Mouse (Mus musculus) heart, adult 11 months (tissue): ENCODE data around the gene Cat.
A peak's percentile ranks its signal among the peaks of the same experiment; 100 is the strongest.

Experiments used
- DNase-seq: peaks from one replicate; pipeline ENCODE4 v3.0.0; 2022

Cat gene

GRCm38 (mm10) chr2:103476657-103477056, 8.3 kb downstream of the Cat start:
- DNase-seq, result peak; percentile 73

GRCm38 (mm10) chr2:103476180-103476579, 8.8 kb downstream of the Cat start:
- DNase-seq, result no peak

GRCm38 (mm10) chr2:103473362-103473761, 11.6 kb downstream of the Cat start:
- peak; percentile 55 for DNase-seq

GRCm38 (mm10) chr2:103466984-103467588, 17.9 kb downstream of the Cat start:
- DNase-seq, result no peak

DNA sequence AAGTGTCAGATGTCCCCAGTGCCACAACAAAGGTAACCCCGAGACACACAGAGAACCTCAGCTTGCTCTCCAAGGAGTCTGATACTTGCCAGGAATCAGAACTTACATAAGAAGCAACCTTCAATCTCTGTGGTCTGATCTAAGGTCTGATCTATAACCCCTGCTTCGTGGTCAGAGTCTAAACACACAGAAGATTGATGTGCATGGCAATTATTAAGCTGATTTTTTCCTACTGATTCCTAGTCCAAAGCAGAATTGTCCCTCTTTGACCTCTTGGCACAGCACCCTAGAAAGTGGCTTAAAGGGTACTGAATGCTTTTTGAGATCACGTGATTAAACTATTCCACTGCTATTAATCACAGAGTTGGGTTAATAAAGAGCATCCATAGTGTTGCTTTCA, 18.7 kb downstream of the Cat start:
- DNase-seq, result no peak

GRCm38 (mm10) chr2:103465429-103465828, 19.5 kb downstream of the Cat start:
- no peak for DNase-seq

DNA sequence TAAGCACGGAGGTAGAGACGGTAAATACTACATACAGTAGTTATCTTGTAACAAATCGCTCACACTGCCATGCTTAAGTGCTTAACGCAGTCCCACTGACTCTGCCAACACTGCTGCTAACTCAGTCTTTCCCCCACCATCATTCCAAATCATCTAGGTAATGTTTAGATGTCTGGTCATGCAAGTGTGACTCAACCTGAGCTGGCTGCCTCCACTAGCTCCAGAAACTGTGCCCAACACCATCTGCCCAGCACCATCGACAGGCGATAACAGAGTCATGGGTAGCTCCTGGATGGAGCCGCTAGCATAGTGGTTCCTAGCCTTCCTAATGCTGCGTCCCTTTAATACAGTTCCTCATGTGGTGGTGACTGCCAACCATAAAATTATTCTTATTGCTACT, 20.4 kb downstream of the Cat start:
- DNase-seq, result no peak

DNA sequence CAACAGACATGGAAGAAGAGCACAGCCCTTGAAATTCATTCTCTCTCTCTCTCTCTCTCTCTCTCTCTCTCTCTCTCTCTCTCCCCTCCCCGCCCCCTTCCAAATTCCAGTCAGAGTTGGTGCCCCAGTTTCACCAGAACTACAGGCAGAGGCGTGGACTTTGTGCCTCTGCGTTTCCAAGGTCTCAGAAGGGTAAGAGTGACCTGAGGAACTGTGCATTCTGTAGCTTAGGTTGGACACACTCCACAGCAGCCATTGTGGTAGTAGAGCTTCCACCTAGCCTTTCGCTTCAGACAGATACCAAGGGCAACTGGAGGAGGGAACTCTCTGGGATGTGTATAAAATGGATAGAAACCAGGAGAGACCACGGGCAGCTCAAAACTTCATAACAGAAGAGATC, 22.2 kb downstream of the Cat start:
- DNase-seq, result no peak

DNA sequence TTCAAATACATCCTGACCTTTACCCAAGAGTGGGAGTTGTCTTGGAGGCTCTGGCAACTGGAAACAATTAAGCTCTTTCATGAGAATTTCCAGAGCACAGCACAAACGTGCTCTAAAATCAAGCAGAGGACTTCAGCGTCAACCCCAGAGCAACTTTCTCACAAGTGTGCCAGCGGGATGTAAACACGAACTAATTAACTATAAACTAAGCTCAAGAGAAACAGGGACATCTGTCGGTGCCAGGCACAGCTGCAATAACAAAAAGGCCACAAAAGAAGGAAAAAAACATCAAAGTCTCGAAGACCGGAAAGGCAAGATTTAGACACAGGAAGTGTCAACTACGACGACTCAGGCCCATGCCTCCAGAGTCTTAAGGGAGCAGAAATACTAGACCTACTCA, 23.2 kb downstream of the Cat start:
- DNase-seq, result no peak

- no peak for DNase-seq
These were observed 23.8 kb downstream of the Cat start for GRCm38 (mm10) chr2:103461210-103461609.

DNA sequence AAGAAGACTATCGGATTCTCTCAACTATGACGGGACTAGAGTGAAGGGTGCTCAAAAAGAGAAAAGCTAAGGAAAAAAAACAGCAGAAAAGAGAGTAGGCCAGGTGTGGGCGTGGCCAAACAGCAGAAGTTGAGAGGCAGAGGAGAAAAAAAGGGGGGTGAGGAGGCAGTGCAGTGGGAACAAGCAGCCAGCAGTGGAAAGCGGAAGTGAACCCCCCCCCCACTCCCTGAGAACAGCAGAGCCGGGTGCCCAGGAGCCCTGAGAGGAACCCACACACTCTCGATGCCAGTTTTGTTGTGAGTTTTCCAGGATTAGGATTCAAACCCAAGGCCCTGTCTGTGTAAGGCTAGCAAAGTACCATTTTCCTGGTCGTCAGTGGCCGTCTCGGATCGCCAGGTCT, 25.9 kb downstream of the Cat start:
- no peak for DNase-seq

DNA sequence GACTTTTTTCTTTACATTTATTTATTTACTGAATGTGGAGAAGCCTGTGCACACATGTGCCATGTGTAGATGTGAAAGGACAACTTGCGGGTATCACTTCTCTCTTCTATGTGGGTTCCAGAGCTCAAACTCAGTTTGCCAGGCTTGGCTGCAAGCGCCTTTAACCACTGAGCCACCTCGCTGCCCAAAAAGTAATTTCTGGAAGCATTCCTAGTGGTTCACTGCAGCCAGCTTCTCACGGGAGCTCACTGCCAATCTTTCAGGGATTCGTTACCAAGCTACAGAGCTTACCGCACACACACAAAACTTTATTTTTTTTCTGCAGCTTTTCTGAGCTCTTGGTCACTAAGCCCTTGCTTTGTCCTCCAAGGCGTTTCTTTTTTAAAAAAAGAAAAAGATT, 27.3 kb downstream of the Cat start:
- DNase-seq, result no peak

DNA sequence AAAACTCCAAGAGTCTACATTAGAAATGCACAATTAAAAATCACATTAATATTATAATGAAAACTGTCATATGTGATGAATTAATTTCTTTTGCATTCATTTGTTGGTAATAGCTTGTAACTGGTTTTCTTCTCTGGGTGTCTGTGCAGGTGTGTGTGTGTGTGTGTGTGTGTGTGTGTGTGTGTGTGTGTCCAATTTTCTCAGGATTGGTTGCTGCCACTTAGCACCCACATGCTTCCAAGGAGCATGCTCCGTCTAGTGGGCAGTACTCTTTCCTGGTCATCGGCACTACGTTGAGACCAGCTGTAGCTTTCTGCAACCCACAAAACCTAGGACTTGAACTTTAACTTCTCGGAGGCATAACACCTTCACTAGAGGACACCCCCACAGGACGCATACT, 27.9 kb downstream of the Cat start:
- no peak for DNase-seq

DNA sequence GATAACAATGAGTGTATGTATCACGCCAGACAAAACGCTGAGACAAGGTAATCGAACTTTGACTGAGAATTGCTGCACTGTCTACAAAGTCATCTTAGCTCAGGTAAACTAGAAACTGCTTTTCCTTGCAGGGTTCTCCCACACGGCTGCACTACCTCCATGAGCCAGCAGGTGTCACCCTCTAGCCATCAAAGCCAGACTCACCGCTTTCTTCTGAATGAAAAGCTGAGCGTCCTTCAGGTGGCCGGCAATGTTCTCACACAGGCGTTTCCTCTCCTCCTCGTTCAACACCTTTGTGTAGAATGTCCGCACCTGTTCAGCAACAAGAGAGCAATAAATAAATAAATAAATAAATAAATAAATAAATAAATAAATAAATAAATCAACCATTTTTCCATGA, 28.3 kb downstream of the Cat start:
- peak; percentile 94 for DNase-seq

- DNase-seq, result no peak
These were observed 29.2 kb downstream of the Cat start for GRCm38 (mm10) chr2:103455748-103456147.

DNA sequence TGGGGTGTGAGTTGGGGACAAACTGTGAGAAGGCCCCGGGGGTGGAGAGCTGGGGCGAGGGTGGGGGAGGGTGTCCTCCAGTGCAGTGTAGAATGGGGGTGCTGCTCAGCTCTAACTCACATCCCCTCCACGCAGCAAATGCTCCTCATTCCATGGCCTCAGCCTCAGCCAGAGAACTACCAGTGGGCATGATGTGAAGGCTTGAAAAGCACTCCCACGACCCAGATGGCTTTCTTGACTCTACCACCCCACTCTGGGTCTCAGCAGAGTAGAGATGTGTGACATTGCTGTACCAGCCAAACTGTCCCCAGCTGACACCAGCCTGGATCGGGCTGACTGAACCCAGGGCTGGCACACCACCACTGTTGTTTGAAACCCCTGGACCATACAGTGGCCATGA, 32.4 kb downstream of the Cat start:
- no peak for DNase-seq

GRCm38 (mm10) chr2:103450267-103450666, 34.7 kb downstream of the Cat start:
- DNase-seq, result no peak

GRCm38 (mm10) chr2:103449813-103450212, 35.1 kb downstream of the Cat start:
- no peak for DNase-seq

- DNase-seq, result no peak
These were observed 35.9 kb downstream of the Cat start for GRCm38 (mm10) chr2:103448947-103449560.

DNA sequence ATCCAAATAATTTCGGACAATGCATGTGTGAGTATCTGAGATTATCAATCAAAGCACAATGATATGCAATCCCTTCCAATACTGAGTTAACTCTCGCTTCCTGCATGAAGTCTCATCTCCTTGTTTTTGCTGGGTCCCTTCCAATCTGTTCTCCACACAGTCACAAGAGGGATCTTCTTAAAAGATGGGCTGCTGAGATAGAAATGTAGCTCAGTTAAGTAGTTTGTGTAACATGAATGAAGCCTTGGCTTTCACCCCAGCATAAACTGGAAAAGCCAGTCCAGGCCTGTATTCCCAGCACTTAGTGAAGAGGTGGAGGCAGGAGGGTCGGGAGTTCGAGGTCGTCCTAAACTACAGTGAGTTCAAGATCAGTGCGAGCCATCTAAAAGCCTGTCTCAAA, 38.6 kb downstream of the Cat start:
- DNase-seq, result no peak

DNA sequence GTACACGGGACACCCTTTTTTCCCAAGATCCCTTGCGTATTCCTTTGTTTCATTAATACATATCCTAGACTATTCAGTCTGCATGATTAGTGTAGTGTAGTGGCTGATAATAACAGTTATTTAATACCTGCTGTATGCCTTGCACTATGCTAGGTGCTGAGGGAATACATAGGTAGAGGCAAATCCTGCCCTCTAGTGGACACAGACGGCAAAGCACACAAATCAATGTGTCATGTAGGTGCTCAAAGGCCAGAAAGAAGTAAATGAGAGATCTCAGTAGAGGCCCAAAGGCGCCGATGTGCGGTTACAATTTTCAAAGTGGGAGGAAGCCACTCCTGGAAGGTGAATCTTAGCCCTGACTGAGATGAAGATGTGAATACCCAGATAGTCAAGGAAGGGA, 39.2 kb downstream of the Cat start:
- no peak for DNase-seq

GRCm38 (mm10) chr2:103439710-103440109, 45.2 kb downstream of the Cat start:
- DNase-seq, result peak; percentile 88

DNA sequence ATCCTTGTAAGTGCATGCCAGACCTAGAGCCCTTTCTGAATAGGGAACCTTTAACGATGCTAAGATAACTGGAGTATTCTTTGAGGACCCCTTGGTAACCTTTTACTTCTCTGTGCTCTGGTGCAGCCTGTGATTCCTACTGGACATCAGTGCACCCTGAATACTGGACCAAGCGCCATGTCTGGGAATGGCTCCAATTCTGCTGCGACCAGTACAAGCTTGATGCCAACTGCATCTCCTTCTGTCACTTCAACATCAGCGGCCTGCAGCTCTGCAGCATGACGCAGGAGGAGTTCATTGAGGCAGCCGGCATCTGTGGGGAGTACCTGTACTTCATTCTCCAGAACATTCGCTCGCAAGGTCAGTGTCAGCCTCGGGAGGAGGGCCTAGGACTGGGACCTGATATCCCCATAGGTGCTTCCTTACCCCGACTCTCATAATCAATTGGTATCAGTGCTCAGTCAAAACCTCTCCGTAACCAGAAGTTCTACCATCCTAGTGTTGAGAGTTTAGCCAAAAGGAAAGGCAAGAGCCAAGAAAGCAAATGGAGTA, 45.8 kb downstream of the Cat start:
- DNase-seq, result peak; percentile 86

GRCm38 (mm10) chr2:103436534-103436933, 48.4 kb downstream of the Cat start:
- peak; percentile 81 for DNase-seq

- peak; percentile 66 for DNase-seq
These were observed 49.9 kb downstream of the Cat start for GRCm38 (mm10) chr2:103435110-103435509.
